Mouse (Mus musculus) cerebellum, adult 8-10 months (tissue): ENCODE measurements around the gene Arf3.

Experiments used
- DNase-seq: peaks from one replicate; pipeline ENCODE4 v3.0.0; 2022

Arf3 gene

DNA sequence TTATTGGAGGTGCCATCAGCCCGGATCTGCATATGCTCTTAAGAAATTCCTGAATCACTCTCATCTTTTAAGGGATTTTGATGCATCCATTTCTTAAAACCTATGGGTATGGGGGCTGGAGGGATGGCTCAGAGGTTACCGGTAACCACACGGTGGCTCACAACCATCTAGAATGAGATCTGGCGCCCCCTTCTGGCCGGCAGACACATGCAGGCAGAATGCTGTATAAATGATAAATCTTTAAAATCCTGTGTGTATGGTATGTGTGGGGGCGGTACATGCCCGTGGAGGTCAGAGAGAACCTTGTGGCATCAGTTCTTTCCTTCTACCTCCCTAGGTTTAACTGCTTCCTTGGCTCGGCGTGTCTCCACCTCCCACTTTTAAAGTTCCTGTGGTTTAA is 52.6 kb downstream of the Arf3 start:
- DNase-seq: peak; percentile 58

DNA sequence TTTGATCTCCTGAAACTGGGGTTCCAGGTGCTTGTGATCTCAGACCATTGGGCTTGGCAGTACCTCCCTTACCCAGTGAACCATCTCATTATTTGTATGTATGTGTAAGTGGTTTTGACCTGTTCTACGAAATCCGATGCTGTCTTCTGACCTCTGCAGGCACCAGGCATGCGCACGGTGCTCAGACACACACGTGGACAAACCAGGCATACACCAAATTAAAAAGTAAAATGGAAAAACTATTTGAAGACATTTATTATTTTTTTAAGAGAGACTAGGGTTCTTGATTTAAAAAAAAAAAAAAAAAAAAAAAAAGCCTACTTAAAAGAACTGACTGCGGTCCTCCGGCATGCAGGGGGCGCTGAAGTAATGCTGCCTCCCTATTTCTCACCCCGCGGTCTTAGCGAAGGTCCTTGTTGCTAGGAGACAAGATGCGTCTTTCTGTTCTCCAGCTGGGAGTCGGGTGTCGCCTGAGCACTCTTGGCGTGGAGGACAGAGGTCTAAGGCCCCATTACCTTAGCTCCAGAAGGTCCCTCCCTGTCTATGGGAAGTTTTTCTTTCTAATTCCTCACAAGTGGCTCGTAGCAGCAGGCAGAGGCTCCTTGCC is 55.1 kb downstream of the Arf3 start, which contains the start of gene Ccdc65:
Gene Ccdc65, plus strand, starts transcription at position 442 of the 607 bp plus-strand sequence.
- DNase-seq: peak; percentile 83

DNA sequence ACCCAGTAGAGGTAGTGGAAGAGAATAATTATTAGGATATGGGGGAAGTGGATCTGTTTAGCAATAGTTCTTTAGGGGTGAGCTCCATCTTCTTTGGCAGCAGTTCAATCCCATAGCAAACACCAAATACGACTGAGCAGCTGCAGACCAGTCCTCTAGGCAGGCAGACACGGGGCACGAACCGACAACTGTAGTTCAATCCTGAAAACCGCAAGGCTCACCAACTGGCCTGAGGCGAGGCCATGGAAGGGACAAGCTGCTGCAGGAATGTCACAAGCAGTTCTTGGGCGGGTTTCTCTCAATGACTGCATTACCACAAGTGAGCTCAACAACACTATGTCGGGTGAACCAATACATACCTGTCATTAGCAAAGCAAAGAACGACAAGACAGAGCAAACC is 58.7 kb downstream of the Arf3 start:
- DNase-seq: no peak

DNA sequence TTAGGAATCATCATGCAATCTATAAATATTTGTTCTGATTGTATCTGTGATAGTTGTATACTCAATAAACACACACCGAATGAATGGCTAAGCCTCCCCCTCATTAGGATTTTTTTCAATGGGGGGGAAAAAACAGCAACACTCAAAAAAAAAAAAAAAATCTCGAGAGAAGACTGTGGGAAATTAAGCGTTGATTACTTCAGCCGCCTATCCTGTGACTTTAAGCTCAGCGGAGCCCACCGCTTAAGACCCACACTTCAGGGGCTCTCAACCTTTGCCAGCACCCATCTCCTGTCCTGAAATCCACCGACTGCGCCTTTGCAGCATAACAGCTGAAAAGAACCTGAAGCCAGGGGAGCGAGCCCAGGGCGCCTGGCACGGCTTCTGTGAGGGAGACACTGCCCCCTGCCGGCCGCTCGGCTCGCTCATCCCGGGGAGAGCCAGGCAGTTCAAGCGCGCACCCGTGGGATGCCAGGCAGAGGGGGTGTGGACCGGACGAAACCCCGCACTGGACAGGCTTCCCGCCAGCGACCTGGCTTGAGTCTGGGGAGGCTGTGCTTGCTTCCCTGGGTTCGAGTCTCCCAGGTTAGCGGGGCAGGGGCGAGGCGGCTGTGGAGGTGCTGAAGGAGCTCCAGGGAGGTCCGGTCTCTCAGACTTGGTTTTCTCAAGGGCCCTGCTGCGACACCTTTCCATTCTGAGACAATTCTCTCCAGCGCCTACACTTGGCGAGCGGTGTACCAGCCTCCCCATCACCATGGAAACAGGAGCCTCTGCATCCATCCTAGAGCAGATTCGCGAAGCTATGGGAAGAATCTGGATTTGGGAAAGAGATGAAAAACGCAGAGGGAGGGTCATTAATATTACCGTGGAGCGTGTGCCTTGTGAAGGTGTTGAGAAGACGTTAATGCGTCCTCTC is 63.6 kb downstream of the Arf3 start:
- peak; percentile 90 for DNase-seq

DNA sequence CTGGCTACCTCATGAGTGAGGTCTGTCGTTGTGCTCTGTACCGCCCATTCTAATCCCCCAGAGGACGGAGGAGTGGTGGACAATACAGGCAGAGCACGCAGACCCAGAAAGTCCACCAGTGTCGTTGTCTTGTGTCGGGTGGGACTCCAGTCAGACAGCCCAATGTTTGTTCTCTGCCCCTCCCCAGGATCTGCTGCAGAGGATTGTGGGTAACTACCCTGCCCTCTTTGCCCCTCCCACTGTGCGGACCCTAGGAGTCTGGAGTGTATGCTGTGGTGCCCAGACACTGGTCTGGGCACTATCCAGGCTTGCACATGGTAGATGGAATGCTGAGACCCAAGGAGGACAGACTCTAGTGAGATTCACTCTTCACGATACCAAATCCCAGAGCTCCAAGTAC is 66.8 kb downstream of the Arf3 start:
- no peak for DNase-seq

DNA sequence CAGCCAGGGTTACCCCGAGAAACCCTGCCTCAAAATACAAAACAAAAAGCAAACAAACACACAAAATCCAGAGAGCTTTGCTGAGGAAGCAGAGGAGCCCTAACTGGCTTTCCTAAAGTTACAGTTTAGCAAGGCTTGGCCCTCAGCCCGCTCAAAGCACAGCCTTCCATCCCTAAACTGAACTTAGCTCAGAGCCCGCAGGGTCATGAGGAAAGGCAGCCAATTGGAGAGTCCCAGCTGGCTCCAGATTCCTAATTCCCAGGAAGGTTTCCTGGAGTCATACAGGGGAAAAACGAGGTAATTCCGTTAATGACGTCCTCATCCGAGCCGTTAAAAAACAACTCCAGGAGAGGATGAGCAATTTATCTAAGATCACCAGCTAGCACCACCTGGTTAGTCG is 67.3 kb downstream of the Arf3 start:
- DNase-seq: no peak

DNA sequence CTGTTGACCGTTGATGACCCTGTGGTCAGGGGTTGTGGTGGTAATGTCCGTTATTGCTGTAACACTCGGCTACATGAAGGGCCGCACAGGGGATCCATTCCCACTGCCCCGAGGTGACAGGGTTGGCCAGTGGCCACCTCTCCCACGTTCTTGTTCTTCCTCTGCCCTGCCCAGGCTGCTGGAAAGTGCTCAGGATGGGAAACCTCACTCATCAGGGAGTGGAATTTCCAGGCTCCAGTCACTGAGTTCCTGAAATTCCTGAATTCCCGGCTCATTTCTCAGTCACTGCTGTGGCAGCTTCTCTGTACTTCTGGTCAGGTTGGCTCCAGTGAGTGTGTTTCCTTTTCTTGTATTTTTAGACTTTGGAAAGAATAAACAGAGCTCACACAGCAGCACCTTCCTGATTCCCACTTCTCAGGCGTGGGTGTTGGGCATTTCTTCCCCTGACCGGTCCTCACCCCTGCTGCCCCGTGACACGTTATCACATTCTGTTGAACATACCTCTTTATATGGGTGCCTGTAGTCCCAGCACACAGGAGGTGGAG is 70.8 kb downstream of the Arf3 start:
- no peak for DNase-seq

DNA sequence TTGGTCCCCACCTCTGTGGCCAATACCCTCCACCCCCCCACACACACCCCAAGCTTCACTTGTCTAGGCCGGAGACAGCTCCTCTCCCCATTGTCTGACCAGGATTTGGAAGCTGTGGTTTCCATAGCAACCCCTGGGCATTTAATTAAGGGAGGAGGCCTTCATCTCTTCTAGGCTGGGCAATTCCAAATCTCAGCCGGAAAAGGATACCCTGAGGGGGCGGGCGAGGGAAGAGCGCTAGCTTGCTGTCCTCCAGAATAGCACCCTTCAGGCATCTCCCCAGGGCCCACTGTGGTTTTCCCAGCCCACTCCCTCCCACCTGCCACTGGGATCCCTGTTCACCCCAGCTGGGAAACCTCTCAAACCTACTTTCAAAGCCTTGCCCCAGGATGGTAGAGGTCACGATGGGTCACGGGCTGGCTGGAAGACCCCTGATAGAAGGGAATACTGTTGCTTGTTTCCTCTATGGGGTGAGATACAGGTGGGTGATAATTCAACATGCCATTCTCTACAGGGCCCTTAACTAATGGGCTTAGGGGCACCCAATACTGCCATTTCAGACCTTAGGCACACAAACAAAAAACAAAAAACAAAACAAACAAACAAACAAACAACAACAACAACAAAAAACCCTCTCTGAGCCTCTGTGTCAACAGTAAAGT is 71.4 kb downstream of the Arf3 start:
- no peak for DNase-seq

DNA sequence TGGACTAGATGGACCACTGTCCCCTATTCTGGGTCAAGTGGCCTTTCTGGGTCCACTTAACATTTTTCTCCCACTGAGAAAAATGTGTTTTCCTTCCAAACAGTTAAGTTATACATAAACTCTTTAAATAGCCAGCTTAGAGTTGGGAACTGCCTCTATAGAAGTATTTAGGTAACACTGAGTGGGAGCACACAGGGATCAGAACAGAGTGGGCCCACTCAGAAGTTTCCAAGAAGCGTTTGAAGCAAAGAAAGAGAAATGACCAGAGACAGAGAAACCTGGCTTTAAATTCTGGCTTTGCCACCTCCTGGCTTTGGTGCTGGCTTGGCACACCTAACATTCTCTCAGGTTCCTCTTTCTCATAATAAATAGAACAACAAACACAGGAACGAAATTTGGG is 73.3 kb downstream of the Arf3 start:
- no peak for DNase-seq
